Mouse (Mus musculus) forebrain, embryonic 16.5 days (tissue): Measurements from ENCODE around the gene Arfgap1. TPM values are rescaled to one million over a fixed set of nuclear protein-coding genes. Genes with fewer than 3 reads are reported as not detected.

Experiments used
- ATAC-seq: fragments of 200-750 bp; cut with Nextera tagmentation; 2 replicates; pipeline ENCODE4 v1.8.0; 2017; ENCODE audit warnings: mild to moderate bottlenecking, moderate library complexity
- H3K27ac ChIP-seq: fragments of 300-500 bp; sonication (generic); 2 replicates; pipeline ENCODE4 v1.5.1; 2014; ENCODE audit warnings: low read length, control low read depth
- H3K27me3 ChIP-seq: fragments of 300-500 bp; sonication (generic); replicated peaks from 2 replicates; pipeline ENCODE4 v1.6.1; 2014; ENCODE audit warnings: low read length; ENCODE audit not compliant: control insufficient read depth, insufficient read depth
- H3K36me3 ChIP-seq: fragments of 300-500 bp; sonication (generic); 2 replicates; pipeline ENCODE4 v1.6.1; 2014; ENCODE audit not compliant: control insufficient read depth, insufficient read depth
- H3K4me1 ChIP-seq: fragments of 300-500 bp; sonication (generic); replicated peaks from 2 replicates; pipeline ENCODE4 v1.6.1; 2014; ENCODE audit warnings: low read length; ENCODE audit not compliant: control insufficient read depth, insufficient read depth
- H3K4me2 ChIP-seq: fragments of 300-500 bp; sonication (generic); 2 replicates; pipeline ENCODE4 v1.6.1; 2014; ENCODE audit warnings: mild to moderate bottlenecking, low read length, control low read depth
- H3K4me3 ChIP-seq: fragments of 300-500 bp; sonication (generic); replicated peaks from 2 replicates; pipeline ENCODE4 v1.5.1; 2014; ENCODE audit warnings: mild to moderate bottlenecking, low read length, control low read depth
- H3K9ac ChIP-seq: fragments of 300-500 bp; sonication (generic); replicated peaks from 2 replicates; pipeline ENCODE4 v1.6.1; 2014; ENCODE audit warnings: low read depth, low read length, control low read depth
- H3K9me3 ChIP-seq: fragments of 300-500 bp; sonication (generic); 2 replicates; pipeline ENCODE4 v1.6.1; 2016; ENCODE audit warnings: low read length; ENCODE audit not compliant: control insufficient read depth
- WGBS: fragments of 180-500 bp; shearing (Covaris S2); extraction: QIAGEN DNeasy Blood & Tissue Kit; methylation state at CpG from one replicate; pipeline ENCODE4 v1.1.7; 2014; 5-methylcytosine and 5-hydroxymethylcytosine counted together
- polyA plus RNA-seq: library from polyadenylated mRNA; unstranded; fragments of >200 nt; fragmentation: Nextera tagmentation; extraction: Ambion mirVana; gene quantifications from 2 replicates; pipeline ENCODE4 v1.2.1, GENCODE M21; 2015

Arfgap1 gene
- polyA plus RNA-seq = 103 and 125 TPM in 2 replicates

GRCm38 (mm10) chr2:180967010-180967763 is at the start of gene Arfgap1:
Arfgap1 (plus strand) TSS chr2:180967225.
- WGBS = under 1% methylated on average over 57 of the region's 57 CpGs
- ATAC-seq = peak; percentile 95
- H3K9me3 ChIP-seq = no peaks in the 10 kb centered on the region

GRCm38 (mm10) chr2:180919913-180920809 is 46.9 kb upstream of the Arfgap1 start:
- H3K4me2 ChIP-seq = peak overlapping the region; percentile 80
- H3K9me3 ChIP-seq = no peaks in the 10 kb centered on the region
- peak; percentile 70 for ATAC-seq
- peak overlapping the region; percentile 31; the same call in 1 of the 2 replicates for H3K27ac ChIP-seq
- H3K9ac ChIP-seq = peak overlapping the region; percentile 98
- H3K27me3 ChIP-seq = no peaks in the 10 kb centered on the region
- WGBS = under 1% methylated on average over 61 of the region's 61 CpGs
- peaks cover 16% of the 10 kb centered on the region for H3K4me1 ChIP-seq
- H3K36me3 ChIP-seq = peaks cover 12% of the 10 kb centered on the region
- peak overlapping the region; percentile 99 for H3K4me3 ChIP-seq

More at GRCm38 (mm10) chr2:180967010-180967763, at the start of gene Arfgap1:
- H3K9ac ChIP-seq = peak within 1 kb of the TSS; percentile 86
- peak within 1 kb of the TSS; percentile 80 for H3K4me3 ChIP-seq
- H3K27ac ChIP-seq = peak within 1 kb of the TSS; percentile 83
- H3K4me2 ChIP-seq = peak within 1 kb of the TSS; percentile 76
- H3K36me3 ChIP-seq = peaks cover 8% of the 10 kb centered on the region; the same call in 1 of the 2 replicates
- H3K4me1 ChIP-seq = peaks cover 21% of the 10 kb centered on the region
- no peaks in the 10 kb centered on the region for H3K27me3 ChIP-seq

- under 1% methylated on average over 38 of the region's 56 CpGs for WGBS
Measured at GRCm38 (mm10) chr2:180920810-180921400, 46.1 kb upstream of the Arfgap1 start, which contains the start of gene Ythdf1. Ythdf1 (minus strand) TSS chr2:180920949.

GRCm38 (mm10) chr2:180922739-180923138 is 44.3 kb upstream of the Arfgap1 start:
- Histone ChIP-seq H3K36me3 (peaks cover 9% of the 10 kb centered on the region; the same call in 1 of the 2 replicates), H3K27ac (no peak overlapping the region), H3K27me3 (no peaks in the 10 kb centered on the region), H3K4me3 (no peak overlapping the region), H3K4me2 (no peak overlapping the region), H3K9me3 (no peaks in the 10 kb centered on the region), H3K9ac (no peak overlapping the region), H3K4me1 (peaks cover 16% of the 10 kb centered on the region)
- no peak for ATAC-seq
- WGBS = 90% methylated on average over 6 of the region's 6 CpGs

More at GRCm38 (mm10) chr2:180920810-180921400, 46.1 kb upstream of the Arfgap1 start, which contains the start of gene Ythdf1:
- Histone ChIP-seq H3K9ac (peak within 1 kb of the TSS; percentile 98), H3K36me3 (peaks cover 12% of the 10 kb centered on the region), H3K27ac (peak within 1 kb of the TSS; percentile 31; the same call in 1 of the 2 replicates), H3K27me3 (no peaks in the 10 kb centered on the region), H3K4me1 (peaks cover 16% of the 10 kb centered on the region), H3K9me3 (no peaks in the 10 kb centered on the region), H3K4me3 (peak within 1 kb of the TSS; percentile 99), H3K4me2 (peak within 1 kb of the TSS; percentile 80)
- ATAC-seq = peak; percentile 97

GRCm38 (mm10) chr2:180925176-180925575 is 41.8 kb upstream of the Arfgap1 start:
- H3K27ac ChIP-seq = no peak overlapping the region
- H3K4me2 ChIP-seq = no peak overlapping the region
- no peak overlapping the region for H3K4me3 ChIP-seq
- peaks cover 3% of the 10 kb centered on the region; the same call in 1 of the 2 replicates for H3K4me1 ChIP-seq
- no peaks in the 10 kb centered on the region for H3K9me3 ChIP-seq
- WGBS = 2% methylated on average over 4 of the region's 4 CpGs
- no peak overlapping the region for H3K9ac ChIP-seq
- no peaks in the 10 kb centered on the region for H3K36me3 ChIP-seq
- ATAC-seq = no peak
- no peaks in the 10 kb centered on the region for H3K27me3 ChIP-seq

- H3K27ac ChIP-seq = no peak within 1 kb of the TSS
- WGBS = 38% methylated on average over 4 of the region's 4 CpGs
- no peak for ATAC-seq
- H3K36me3 ChIP-seq = no peaks in the 10 kb centered on the region
- no peak within 1 kb of the TSS for H3K4me2 ChIP-seq
- H3K4me3 ChIP-seq = no peak within 1 kb of the TSS
- H3K4me1 ChIP-seq = 0 out of 2 replicates have a peak, but pooled peaks cover 2% of the 10 kb centered on the region
- H3K9me3 ChIP-seq = no peaks in the 10 kb centered on the region
- no peak within 1 kb of the TSS for H3K9ac ChIP-seq
- H3K27me3 ChIP-seq = no peaks in the 10 kb centered on the region
Measured at GRCm38 (mm10) chr2:180928723-180929122, 38.3 kb upstream of the Arfgap1 start, which contains the start of gene Birc7. Birc7 (plus strand) TSS chr2:180929023.

- Histone ChIP-seq H3K36me3 (no peaks in the 10 kb centered on the region), H3K4me1 (0 out of 2 replicates have a peak, but pooled peaks cover 2% of the 10 kb centered on the region), H3K27me3 (no peaks in the 10 kb centered on the region), H3K9me3 (no peaks in the 10 kb centered on the region), H3K27ac (no peak overlapping the region), H3K9ac (no peak overlapping the region), H3K4me3 (no peak overlapping the region), H3K4me2 (no peak overlapping the region)
- 94% methylated on average over 1 of the region's 1 CpGs for WGBS
- no peak for ATAC-seq
Measured at GRCm38 (mm10) chr2:180932418-180932817, 34.6 kb upstream of the Arfgap1 start.

GRCm38 (mm10) chr2:180940187-180940586 is 26.8 kb upstream of the Arfgap1 start:
- Histone ChIP-seq H3K4me1 (peaks cover 4% of the 10 kb centered on the region), H3K4me3 (no peak overlapping the region), H3K9ac (no peak overlapping the region), H3K27me3 (no peaks in the 10 kb centered on the region), H3K4me2 (no peak overlapping the region), H3K9me3 (no peaks in the 10 kb centered on the region), H3K27ac (no peak overlapping the region), H3K36me3 (no peaks in the 10 kb centered on the region)
- no peak for ATAC-seq
